Mouse (Mus musculus) ES-Bruce4 (cell line): ENCODE measurements around the gene Ppm1j. TPM values are rescaled to one million over a fixed set of nuclear protein-coding genes. Genes with fewer than 3 reads are reported as not detected.

Experiments
- H3K27ac ChIP-seq: 2 replicates; pipeline ENCODE4 v1.5.1; 2012; ENCODE audit warnings: low read length, inconsistent platforms; ENCODE audit not compliant: insufficient read depth
- H3K27me3 ChIP-seq: 2 replicates; pipeline ENCODE4 v1.6.1; 2012; ENCODE audit warnings: mild to moderate bottlenecking, low read length, inconsistent platforms; ENCODE audit not compliant: control insufficient read depth, poor library complexity, insufficient read depth, severe bottlenecking
- H3K36me3 ChIP-seq: 2 replicates; pipeline ENCODE4 v1.6.1; 2012; ENCODE audit warnings: inconsistent platforms, mild to moderate bottlenecking, low read length, moderate library complexity; ENCODE audit not compliant: control insufficient read depth, poor library complexity, insufficient read depth, severe bottlenecking
- H3K4me1 ChIP-seq: one replicate; pipeline ENCODE4 v1.8.1; 2011; ENCODE audit warnings: low read length; ENCODE audit not compliant: control insufficient read depth, insufficient read depth
- H3K4me3 ChIP-seq: 2 replicates; pipeline ENCODE4 v1.5.1; 2011; ENCODE audit warnings: low read depth, mild to moderate bottlenecking, low read length
- H3K9ac ChIP-seq: 2 replicates; pipeline ENCODE4 v1.6.1; 2012; ENCODE audit warnings: low read depth, mild to moderate bottlenecking, inconsistent platforms; ENCODE audit not compliant: poor library complexity, severe bottlenecking
- H3K9me3 ChIP-seq: replicated peaks from 2 replicates; pipeline ENCODE4 v1.6.1; 2012; ENCODE audit warnings: mild to moderate bottlenecking, low read length, inconsistent platforms; ENCODE audit not compliant: control insufficient read depth, poor library complexity, insufficient read depth, severe bottlenecking
- CTCF ChIP-seq: IDR thresholded peaks from one replicate; pipeline ENCODE4 v1.8.1; 2011; ENCODE audit warnings: low read depth, low read length
- EP300 ChIP-seq: IDR thresholded peaks from 2 replicates; pipeline ENCODE4 v1.6.1; 2011; ENCODE audit warnings: low read depth, low read length; ENCODE audit not compliant: insufficient read depth
- POLR2A ChIP-seq: IDR thresholded peaks from one replicate; pipeline ENCODE4 v1.8.1; 2011; ENCODE audit warnings: low read length; ENCODE audit not compliant: insufficient read depth
- polyA plus RNA-seq: library from polyadenylated mRNA; stranded (reverse); fragments of >200 nt; gene quantifications from 2 replicates; pipeline ENCODE4 v1.2.4, GENCODE M21; 2011; ENCODE audit warnings: low read depth; ENCODE audit not compliant: missing spikeins, insufficient read depth, insufficient read length

The Ppm1j gene
- polyA plus RNA-seq, 1 experiment = 23.8 TPM

- peak overlapping the region; percentile 90 for H3K9ac ChIP-seq
- peaks cover 15% of the 10 kb centered on the region for H3K4me1 ChIP-seq
- H3K27ac ChIP-seq = 0 out of 2 replicates have a peak overlapping the region, but pooled peaks have one; percentile 32
- H3K4me3 ChIP-seq = peak overlapping the region; percentile 96
- no peaks in the 10 kb centered on the region for H3K27me3 ChIP-seq
- TF ChIP-seq POLR2A (no peak), CTCF (peak; percentile 78), EP300 (no peak)
- no peaks in the 10 kb centered on the region for H3K36me3 ChIP-seq
- H3K9me3 ChIP-seq = no peaks in the 10 kb centered on the region
Observed at GRCm38 (mm10) chr3:104788561-104789311, 7.9 kb downstream of the Ppm1j start.

- Histone ChIP-seq H3K9ac (peak overlapping the region; percentile 90), H3K4me1 (peaks cover 16% of the 10 kb centered on the region), H3K4me3 (peak overlapping the region; percentile 96), H3K9me3 (no peaks in the 10 kb centered on the region), H3K27me3 (no peaks in the 10 kb centered on the region), H3K27ac (peak overlapping the region; percentile 32; the same call in 1 of the 2 replicates), H3K36me3 (no peaks in the 10 kb centered on the region)
- TF ChIP-seq POLR2A (no peak), CTCF (no peak)
Observed at GRCm38 (mm10) chr3:104789312-104789605, 8.4 kb downstream of the Ppm1j start.

GRCm38 (mm10) chr3:104789822-104790221 is 9.0 kb downstream of the Ppm1j start:
- Histone ChIP-seq H3K9ac (peak overlapping the region; percentile 90), H3K4me3 (peak overlapping the region; percentile 96), H3K27me3 (no peaks in the 10 kb centered on the region), H3K36me3 (no peaks in the 10 kb centered on the region), H3K9me3 (no peaks in the 10 kb centered on the region), H3K4me1 (peaks cover 13% of the 10 kb centered on the region), H3K27ac (0 out of 2 replicates have a peak overlapping the region, but pooled peaks have one; percentile 13)
- TF ChIP-seq CTCF (no peak), POLR2A (no peak), EP300 (no peak)

- Histone ChIP-seq H3K9me3 (no peaks in the 10 kb centered on the region), H3K4me1 (peaks cover 13% of the 10 kb centered on the region), H3K4me3 (peak overlapping the region; percentile 96), H3K27me3 (no peaks in the 10 kb centered on the region), H3K9ac (peak overlapping the region; percentile 90), H3K36me3 (peaks cover 1% of the 10 kb centered on the region; the same call in 1 of the 2 replicates), H3K27ac (peak overlapping the region; percentile 13; the same call in 1 of the 2 replicates)
- TF ChIP-seq CTCF (no peak), EP300 (0 out of 2 replicates have a peak, but pooled peaks have one; percentile 21), POLR2A (no peak)
Observed at GRCm38 (mm10) chr3:104790401-104790937, 9.6 kb downstream of the Ppm1j start.

GRCm38 (mm10) chr3:104791017-104791416 is 10.2 kb downstream of the Ppm1j start:
- no peak overlapping the region for H3K9ac ChIP-seq
- TF ChIP-seq EP300 = no peak
- no peak for TF ChIP-seq POLR2A
- no peak for TF ChIP-seq CTCF
- H3K27me3 ChIP-seq = no peaks in the 10 kb centered on the region
- 0 out of 2 replicates have a peak overlapping the region, but pooled peaks have one; percentile 13 for H3K27ac ChIP-seq
- H3K9me3 ChIP-seq = no peaks in the 10 kb centered on the region
- peaks cover 3% of the 10 kb centered on the region; the same call in 1 of the 2 replicates for H3K36me3 ChIP-seq
- no peak overlapping the region for H3K4me3 ChIP-seq
- peaks cover 18% of the 10 kb centered on the region for H3K4me1 ChIP-seq

- no peak overlapping the region for H3K27ac ChIP-seq
- H3K4me3 ChIP-seq = no peak overlapping the region
- no peaks in the 10 kb centered on the region for H3K27me3 ChIP-seq
- no peaks in the 10 kb centered on the region for H3K9me3 ChIP-seq
- peaks cover 19% of the 10 kb centered on the region for H3K4me1 ChIP-seq
- H3K9ac ChIP-seq = no peak overlapping the region
- TF ChIP-seq POLR2A = no peak
- no peak for TF ChIP-seq EP300
- TF ChIP-seq CTCF = no peak
- H3K36me3 ChIP-seq = peaks cover 9% of the 10 kb centered on the region; the same call in 1 of the 2 replicates
Observed at GRCm38 (mm10) chr3:104791671-104792070, 10.8 kb downstream of the Ppm1j start.
